Mouse (Mus musculus) cerebellum, adult 2 months (tissue): ENCODE measurements at regions not wholly inside any gene's neighbourhood (a gene's known extent, or its start where the extent isn't known, plus 50 kb on each side); places are given as distances from the start of the nearest gene placed in this dataset.

Experiments
- CTCF ChIP-seq: fragments of 200-500 bp; IDR thresholded peaks from 2 replicates; pipeline ENCODE4 v1.5.1; 2011; ENCODE audit warnings: low read depth, mild to moderate bottlenecking, control low read depth, low read length, moderate library complexity, borderline replicate concordance; ENCODE audit not compliant: insufficient read depth
- POLR2A ChIP-seq: fragments of 200-500 bp; IDR thresholded peaks from 2 replicates; pipeline ENCODE4 v1.6.1; 2011; ENCODE audit warnings: low read length, control low read depth, borderline replicate concordance; ENCODE audit not compliant: insufficient read depth

DNA sequence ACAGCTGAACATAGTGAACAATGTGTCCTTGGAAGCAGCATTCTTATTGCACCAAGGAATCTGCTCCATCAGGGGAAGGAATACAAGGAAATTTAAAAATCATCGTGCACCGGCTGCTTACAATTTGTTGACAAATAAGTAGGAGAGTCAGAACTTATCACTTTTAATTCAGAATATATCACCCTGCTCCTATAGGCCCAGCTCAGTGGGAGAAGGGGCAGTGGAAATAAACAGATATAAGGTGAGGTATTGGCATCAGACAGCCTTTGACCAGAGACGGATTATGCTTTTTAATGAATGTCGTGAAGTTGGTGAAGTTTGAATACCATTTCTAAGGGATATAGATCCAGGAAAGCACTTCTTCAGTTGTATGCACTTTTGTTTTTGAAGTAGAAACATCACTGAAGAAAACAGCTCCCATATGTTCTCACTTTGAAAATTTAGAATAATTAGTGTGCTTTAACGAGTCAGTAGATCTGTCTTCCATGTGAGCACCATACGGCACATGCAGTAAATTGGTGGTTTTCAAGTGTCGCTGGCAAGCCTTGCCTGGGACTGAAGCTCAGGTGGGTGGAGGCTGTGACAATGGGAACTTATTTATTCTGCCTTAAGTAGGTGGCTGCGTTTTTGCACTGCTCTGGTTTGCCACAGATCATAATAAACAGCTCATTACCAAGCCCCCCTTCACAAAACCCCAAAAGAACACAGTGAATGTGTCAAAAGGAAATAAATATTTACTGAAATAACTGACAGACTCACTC lies 176.1 kb upstream of the Clnk start:
- TF ChIP-seq CTCF, result no peak
- no peak for TF ChIP-seq POLR2A
